Mouse (Mus musculus): Measurements from ENCODE around the gene Mpnd.
A peak's percentile ranks its signal among the peaks of the same experiment; 100 is the strongest.
"Not testable (repeated sequence)": the region's sequence is repeated elsewhere in the genome, so short reads cannot be mapped to it uniquely, and the experiment has no call there.

The Mpnd gene

GRCm38 (mm10) chr17:56038583-56039261 is 33.2 kb downstream of the Mpnd start:
- no peak for DNase-seq

DNA sequence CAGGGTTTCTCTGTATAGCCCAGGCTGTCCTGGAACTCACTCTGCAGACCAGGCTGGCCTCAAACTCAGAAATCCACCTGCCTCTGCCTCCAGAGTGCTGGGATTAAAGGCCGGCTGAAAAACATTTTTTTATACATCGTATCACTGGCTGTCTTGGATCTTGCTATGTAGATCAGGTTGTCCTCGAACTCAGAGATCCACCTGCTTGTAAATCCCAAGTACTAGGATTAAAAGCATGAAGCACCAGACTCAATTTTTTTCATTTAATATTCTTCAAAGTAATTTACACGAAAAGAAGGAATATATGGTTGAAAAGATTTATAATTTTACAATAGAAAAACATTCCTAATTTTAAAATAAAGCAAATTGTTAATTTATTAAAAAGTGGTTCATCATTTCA is 33.8 kb downstream of the Mpnd start:
- DNase-seq, result no peak

- peak; percentile 98 for DNase-seq
Measured at GRCm38 (mm10) chr17:56040030-56040856, 34.7 kb downstream of the Mpnd start, which contains the start of gene Chaf1a. Chaf1a (plus strand) TSS chr17:56040439.

DNA sequence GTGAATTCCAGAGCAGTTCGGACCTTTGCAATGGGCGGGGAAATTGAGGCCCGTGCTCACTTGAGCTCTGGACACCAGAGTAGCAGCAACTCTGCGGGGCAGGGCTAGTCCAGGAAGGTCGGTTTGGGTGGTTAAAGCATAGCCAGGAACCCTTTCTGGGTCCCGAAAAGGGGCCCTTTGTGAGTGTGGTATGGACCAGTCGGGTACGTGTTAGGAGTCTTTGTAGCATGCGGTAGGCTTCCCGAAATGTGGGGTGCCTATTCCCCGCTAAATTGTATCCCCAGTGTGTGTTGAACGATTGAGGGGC is 35.3 kb downstream of the Mpnd start:
- no peak for DNase-seq

DNA sequence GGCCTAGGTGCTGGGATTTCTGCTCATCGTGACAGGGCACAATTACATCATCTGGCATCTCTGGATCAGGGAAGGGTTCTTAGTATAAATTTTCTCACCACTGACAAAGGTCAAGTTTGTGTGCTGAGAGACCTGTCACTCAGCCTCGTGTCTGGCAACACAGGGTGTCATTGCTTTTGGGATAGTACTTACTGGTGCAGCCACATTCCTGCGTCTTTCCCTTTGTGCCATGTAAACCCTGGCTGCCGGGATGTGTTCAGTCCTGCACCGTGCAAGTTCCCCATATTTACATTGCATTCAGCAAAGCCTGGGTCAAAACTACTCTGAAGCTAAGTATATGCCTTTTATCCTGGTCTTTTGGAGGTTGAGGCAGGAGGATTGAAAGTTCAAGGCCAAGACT is 45.9 kb downstream of the Mpnd start:
- DNase-seq, result no peak

- no peak for DNase-seq
Measured at GRCm38 (mm10) chr17:56054938-56055337, 49.4 kb downstream of the Mpnd start.

DNA sequence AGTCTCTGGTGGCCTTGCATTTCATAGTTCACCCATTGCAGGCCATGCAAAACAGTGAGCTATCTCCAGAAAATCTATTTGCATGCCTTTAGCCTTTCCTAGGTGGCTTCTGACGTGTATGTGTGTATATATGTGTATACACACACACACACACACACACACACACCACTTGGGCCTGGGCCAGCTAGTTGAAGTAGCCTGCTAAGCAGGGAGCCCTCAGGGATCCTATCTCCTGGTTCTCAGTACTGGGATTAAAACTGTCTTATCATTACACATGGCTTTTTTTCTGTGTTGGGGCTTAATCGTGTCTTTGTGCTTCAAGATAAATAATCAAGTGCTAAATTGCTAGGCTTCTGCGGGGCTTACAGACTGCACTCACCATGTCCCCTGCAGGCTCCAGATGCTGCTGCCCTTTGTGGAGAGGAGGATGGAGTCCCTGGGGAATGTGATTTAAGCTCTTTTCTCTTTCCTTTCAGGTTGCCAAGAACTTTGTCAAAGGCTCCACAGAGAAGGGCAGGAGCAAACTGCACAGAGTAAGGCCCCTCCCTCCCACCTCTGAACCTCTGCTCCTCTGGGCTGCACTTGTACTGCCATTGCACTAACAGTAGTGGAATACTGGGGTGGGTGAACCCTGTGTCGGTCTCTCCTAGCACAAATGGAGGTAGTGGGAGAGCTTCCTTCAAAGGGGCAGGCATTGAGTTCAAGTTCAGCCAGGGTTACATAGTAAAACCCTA is 50.6 kb downstream of the Mpnd start:
- no peak for DNase-seq

DNA sequence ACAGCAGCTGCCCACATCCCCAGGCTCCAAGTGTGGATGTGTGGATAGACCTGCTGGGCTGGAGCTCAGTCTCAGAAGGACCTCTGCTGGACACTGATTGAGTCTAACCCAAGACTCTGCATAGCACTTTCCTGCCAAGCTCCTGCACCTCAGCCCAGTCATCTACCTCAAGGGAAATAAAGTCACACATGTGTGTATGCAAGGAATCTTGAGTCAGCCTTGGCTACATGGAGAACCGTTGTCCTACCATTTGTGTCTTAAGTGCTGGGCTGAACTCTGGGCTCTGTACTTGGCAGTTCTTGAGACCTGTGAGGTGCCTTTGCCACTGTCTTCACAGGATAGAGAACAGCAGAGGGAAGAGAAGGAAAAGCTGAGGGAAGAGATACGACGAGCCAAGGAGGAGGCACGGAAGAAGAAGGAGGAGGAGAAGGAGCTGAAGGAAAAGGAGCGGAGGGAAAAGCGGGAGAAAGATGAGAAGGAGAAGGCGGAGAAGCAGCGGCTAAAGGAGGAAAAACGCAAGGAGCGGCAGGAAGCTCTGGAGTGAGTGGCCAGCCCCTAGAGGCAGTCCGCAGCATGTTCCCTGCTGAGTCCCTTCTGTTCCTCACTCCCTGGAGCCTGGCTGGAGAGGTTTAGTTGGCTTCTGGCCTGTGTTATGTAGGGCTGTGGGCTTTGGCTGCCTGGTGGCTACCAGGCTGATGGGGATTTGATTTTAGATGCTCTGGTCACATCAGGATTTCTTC is 52.0 kb downstream of the Mpnd start:
- no peak for DNase-seq

- DNase-seq, result no peak
Measured at GRCm38 (mm10) chr17:56062081-56062480, 56.6 kb downstream of the Mpnd start.

DNA sequence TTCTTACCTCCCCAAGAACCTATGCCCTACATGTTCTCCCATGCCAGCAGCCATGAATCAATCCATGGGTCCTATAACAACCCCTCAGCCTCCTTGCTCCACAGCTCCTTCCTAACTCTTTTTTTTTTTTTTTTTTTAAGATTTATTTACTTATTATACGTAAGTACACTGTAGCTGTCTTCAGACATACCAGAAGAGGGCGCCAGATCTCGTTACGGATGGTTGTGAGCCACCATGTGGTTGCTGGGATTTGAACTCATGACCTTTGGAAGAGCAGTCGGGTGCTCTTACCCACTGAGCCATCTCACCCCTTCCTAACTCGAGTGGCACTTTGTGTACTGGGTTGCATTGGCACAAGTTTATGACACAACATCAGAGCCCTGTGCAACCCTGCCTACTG is 60.2 kb downstream of the Mpnd start:
- DNase-seq, result not testable (repeated sequence)

Measured in layer of hippocampus, adult 9-11 months (tissue).